Mouse (Mus musculus): ENCODE results near the gene Olfr20. TPM values are rescaled to one million over a fixed set of nuclear protein-coding genes. Genes with fewer than 3 reads are reported as not detected.
"Not testable (repeated sequence)": the region's sequence is repeated elsewhere in the genome, so short reads cannot be mapped to it uniquely, and the experiment has no call there.

Gene Olfr20
- not detected in 2 replicates for polyA plus RNA-seq (2015; fragmentation: Nextera tagmentation; extraction: Ambion mirVana)

DNA sequence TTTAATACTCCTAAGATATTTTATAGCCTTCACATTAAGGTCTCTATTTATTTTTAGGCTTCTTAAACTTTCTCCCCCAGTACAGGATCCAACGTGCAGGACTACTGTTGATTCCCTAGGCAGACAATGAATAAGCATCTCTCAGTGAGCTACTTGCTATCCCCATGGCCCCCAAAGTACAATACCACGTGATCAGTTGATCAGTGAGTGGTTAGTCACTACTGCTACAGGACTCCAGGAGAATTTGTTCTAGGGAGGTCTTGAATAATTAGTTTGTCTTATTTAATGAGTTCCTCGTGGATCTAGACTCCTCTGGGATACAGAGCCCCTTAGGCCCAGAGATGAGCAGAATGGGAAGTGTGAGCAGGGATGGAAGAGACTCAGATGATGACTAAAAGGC lies at the start of gene Olfr20:
TSS of gene Olfr20 (plus strand) at position 301 of the 400 bp plus-strand sequence.
- ATAC-seq (ENCODE audit: low read depth) (no peak), DNase-seq (no peak)
- Histone ChIP-seq H3K4me2 (no peak within 1 kb of the TSS), H3K27ac (no peak within 1 kb of the TSS), H3K4me3 (replicated peaks) (no peak within 1 kb of the TSS), H3K27me3 (no peaks in the 10 kb centered on the region), H3K9me3 (replicated peaks) (no peaks in the 10 kb centered on the region), H3K9ac (no peak within 1 kb of the TSS), H3K4me1 (replicated peaks) (no peaks in the 10 kb centered on the region), H3K36me3 (no peaks in the 10 kb centered on the region)
- 28% methylated on average over 3 of the region's 3 CpGs for WGBS (ENCODE audit: insufficient replicate concordance)

DNA sequence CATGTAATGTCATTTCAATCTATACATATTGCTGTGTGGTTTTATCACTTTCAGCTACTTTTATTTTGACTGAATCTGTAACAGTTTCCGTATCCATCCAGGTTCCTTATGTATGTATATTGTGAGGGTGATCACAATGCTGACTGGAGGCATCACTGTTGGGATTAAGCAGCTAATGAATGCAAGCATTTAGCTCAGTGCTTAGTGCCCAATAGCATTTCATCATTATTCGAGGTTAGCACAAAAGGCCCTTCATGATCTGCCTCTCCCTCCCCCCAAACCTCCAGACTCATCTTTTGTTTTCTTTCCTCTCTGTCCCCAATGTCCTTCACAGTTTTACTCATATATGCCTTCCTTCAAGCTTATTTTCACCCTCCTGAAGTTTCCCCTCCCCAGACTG lies 47.5 kb upstream of the Olfr20 start:
- no peak overlapping the region for H3K9ac ChIP-seq
- no peaks in the 10 kb centered on the region for H3K27me3 ChIP-seq
- H3K4me1 ChIP-seq (replicated peaks), result no peaks in the 10 kb centered on the region
- H3K27ac ChIP-seq, result no peak overlapping the region
- no peaks in the 10 kb centered on the region for H3K36me3 ChIP-seq
- no peak overlapping the region for H3K4me3 ChIP-seq (replicated peaks)
- DNase-seq, result no peak
- no peaks in the 10 kb centered on the region for H3K9me3 ChIP-seq (replicated peaks)
- no peak overlapping the region for H3K4me2 ChIP-seq
- 45% methylated on average over 2 of the region's 2 CpGs for WGBS (ENCODE audit: insufficient replicate concordance)
- no peak for ATAC-seq (ENCODE audit: low read depth)

DNA sequence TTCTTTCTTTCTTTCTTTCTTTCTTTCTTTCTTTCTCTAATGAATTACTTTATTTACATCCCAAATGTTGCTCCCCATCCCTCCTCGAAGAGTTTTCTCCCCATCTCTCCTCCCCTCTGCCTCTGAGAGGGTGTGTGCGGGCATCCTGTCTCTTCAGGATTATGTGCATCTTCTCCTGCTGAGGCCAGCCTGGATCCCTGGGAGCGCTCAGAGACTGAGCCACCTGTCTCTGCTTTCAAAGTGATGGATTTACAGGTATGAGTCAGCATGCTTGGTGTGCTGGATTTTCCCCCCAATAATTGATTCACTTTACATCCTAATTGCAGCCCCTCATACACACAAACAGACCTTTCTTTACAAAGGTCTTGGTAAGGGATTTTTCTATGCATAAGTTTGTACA lies 34.6 kb upstream of the Olfr20 start:
- 37% methylated on average over 3 of the region's 3 CpGs for WGBS (ENCODE audit: insufficient replicate concordance)
- DNase-seq (no peak), ATAC-seq (ENCODE audit: low read depth) (no peak)
- Histone ChIP-seq H3K27ac (no peak overlapping the region), H3K9me3 (replicated peaks) (no peaks in the 10 kb centered on the region), H3K36me3 (no peaks in the 10 kb centered on the region), H3K9ac (no peak overlapping the region), H3K27me3 (no peaks in the 10 kb centered on the region), H3K4me1 (replicated peaks) (no peaks in the 10 kb centered on the region), H3K4me2 (no peak overlapping the region), H3K4me3 (replicated peaks) (no peak overlapping the region)

- not testable (repeated sequence) for H3K4me2 ChIP-seq; H3K9me3 ChIP-seq (replicated peaks); ATAC-seq (ENCODE audit: low read depth); H3K9ac ChIP-seq; H3K4me1 ChIP-seq (replicated peaks); H3K27ac ChIP-seq; H3K27me3 ChIP-seq; H3K36me3 ChIP-seq; H3K4me3 ChIP-seq (replicated peaks); DNase-seq
- WGBS (ENCODE audit: insufficient replicate concordance), result 58% methylated on average over 2 of the region's 2 CpGs
Measured at GRCm38 (mm10) chr11:73318581-73318980, 32.0 kb upstream of the Olfr20 start.

DNA sequence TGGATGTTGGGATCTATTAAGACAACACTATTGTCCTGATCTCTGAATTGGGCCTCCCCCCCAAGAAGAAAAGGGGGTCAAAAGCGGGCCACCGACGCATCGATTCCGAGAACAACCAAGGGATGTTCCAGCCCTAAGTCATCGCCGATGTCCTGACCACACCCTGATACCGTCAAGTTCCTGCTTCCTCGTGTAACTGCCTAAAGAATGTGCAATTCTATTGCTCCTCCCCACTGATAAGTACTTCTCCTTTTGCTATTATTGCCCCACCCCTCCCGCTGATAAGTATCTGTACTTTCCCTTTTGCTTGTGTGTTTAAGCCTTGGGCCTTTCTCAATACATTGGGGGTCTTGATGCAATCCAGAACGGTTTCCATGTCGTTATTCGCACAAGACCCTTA lies 29.5 kb upstream of the Olfr20 start:
- H3K9me3 ChIP-seq (replicated peaks); ATAC-seq (ENCODE audit: low read depth): not testable (repeated sequence)

DNA sequence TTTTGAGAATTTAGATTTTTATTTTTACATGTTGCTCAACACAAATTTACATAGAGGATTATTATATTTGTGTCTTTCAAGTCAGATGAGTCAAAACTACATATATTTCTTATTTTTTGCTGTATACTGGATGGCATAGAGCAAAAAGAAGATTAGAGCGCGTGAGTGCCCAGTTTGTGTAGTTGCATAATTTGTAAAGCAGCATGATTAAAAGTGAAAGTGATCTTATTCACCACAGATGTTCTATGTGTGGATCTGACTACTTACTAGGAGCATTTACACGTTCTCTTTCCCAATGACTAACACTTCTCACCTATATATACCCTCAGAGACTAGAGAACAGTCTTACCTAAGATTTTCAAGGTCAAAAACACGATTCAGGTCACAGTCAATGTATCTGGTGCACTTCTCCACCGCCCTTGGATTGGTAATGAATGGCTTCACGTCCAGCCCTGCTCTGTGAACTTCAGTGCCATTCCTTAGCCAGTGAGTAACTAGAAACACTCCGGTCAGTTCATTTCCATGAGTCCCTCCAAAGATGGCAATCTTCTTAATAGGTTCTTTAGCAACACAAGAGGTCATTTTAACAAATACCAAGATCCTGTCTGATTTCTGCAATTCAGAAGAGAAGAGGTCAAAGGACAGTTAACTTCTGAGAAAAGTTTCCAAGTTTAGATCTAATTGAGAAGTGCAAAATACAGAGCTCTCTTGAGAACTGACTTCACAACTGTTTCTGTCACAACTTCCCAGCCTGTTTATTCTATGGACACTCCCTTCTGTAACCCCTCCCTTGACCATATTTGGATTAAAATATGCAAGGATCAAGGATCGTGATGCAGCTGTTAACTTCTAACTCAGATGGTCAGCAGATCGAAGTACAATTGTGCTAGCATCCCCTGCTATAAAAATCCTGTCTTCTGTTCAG lies 26.4 kb upstream of the Olfr20 start:
- DNase-seq (no peak), ATAC-seq (ENCODE audit: low read depth) (no peak)
- Histone ChIP-seq H3K36me3 (no peaks in the 10 kb centered on the region), H3K27ac (no peak overlapping the region), H3K9ac (no peak overlapping the region), H3K27me3 (no peaks in the 10 kb centered on the region), H3K4me1 (replicated peaks) (no peaks in the 10 kb centered on the region), H3K9me3 (replicated peaks) (no peaks in the 10 kb centered on the region), H3K4me2 (no peak overlapping the region), H3K4me3 (replicated peaks) (no peak overlapping the region)
- 51% methylated on average over 9 of the region's 9 CpGs for WGBS (ENCODE audit: insufficient replicate concordance)

More for the DNA sequence above, 29.5 kb upstream of the Olfr20 start:
- not testable (repeated sequence) for H3K4me1 ChIP-seq (replicated peaks); H3K4me3 ChIP-seq (replicated peaks); H3K36me3 ChIP-seq; H3K27ac ChIP-seq; DNase-seq; H3K27me3 ChIP-seq; H3K4me2 ChIP-seq; H3K9ac ChIP-seq
- 75% methylated on average over 13 of the region's 13 CpGs for WGBS (ENCODE audit: insufficient replicate concordance)

DNA sequence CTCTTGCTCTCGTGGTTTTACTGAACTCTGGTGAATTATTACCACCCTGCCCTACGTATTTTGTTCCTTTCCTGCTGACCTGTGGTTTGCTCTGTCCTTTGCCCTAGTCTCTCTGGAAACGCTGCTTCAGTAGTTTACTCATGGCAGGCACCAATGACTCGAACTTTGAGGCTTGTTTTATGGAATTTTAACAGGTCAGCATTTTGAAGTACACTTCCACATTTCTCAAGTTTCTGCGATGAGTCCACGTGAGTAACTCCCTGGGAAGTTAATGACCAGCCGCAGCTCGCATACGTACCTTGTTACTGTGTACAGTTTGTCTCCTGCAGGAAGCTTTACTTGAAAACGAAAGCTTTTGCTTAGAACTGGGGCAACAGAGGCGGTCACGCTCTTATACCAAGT lies 24.1 kb upstream of the Olfr20 start:
- no peak for DNase-seq
- H3K27ac ChIP-seq, result peak overlapping the region; percentile 63
- H3K9me3 ChIP-seq (replicated peaks), result no peaks in the 10 kb centered on the region
- peak; percentile 83 for ATAC-seq (ENCODE audit: low read depth)
- 0 out of 2 replicates have a peak overlapping the region, but pooled peaks have one; percentile 17 for H3K4me2 ChIP-seq
- H3K4me1 ChIP-seq (replicated peaks), result no peaks in the 10 kb centered on the region
- WGBS (ENCODE audit: insufficient replicate concordance), result 27% methylated on average over 12 of the region's 12 CpGs
- no peaks in the 10 kb centered on the region for H3K36me3 ChIP-seq
- no peaks in the 10 kb centered on the region for H3K27me3 ChIP-seq
- peak overlapping the region; percentile 12; the same call in 1 of the 2 replicates for H3K4me3 ChIP-seq (replicated peaks)
- no peak overlapping the region for H3K9ac ChIP-seq

GRCm38 (mm10) chr11:73327361-73327760 lies 23.2 kb upstream of the Olfr20 start:
- no peaks in the 10 kb centered on the region for H3K36me3 ChIP-seq
- no peaks in the 10 kb centered on the region for H3K27me3 ChIP-seq
- 67% methylated on average over 4 of the region's 4 CpGs for WGBS (ENCODE audit: insufficient replicate concordance)
- H3K4me3 ChIP-seq (replicated peaks), result no peak overlapping the region
- no peak overlapping the region for H3K27ac ChIP-seq
- DNase-seq (no peak), ATAC-seq (ENCODE audit: low read depth) (no peak)
- no peaks in the 10 kb centered on the region for H3K4me1 ChIP-seq (replicated peaks)
- no peak overlapping the region for H3K9ac ChIP-seq
- H3K4me2 ChIP-seq, result no peak overlapping the region
- no peaks in the 10 kb centered on the region for H3K9me3 ChIP-seq (replicated peaks)

- H3K27me3 ChIP-seq, result no peaks in the 10 kb centered on the region
- WGBS (ENCODE audit: insufficient replicate concordance), result 69% methylated on average over 27 of the region's 27 CpGs
- H3K9ac ChIP-seq, result no peak within 1 kb of the TSS
- no peaks in the 10 kb centered on the region for H3K4me1 ChIP-seq (replicated peaks)
- H3K36me3 ChIP-seq, result no peaks in the 10 kb centered on the region
- H3K4me3 ChIP-seq (replicated peaks), result no peak within 1 kb of the TSS
- H3K27ac ChIP-seq, result no peak within 1 kb of the TSS
- no peak for DNase-seq
- no peak within 1 kb of the TSS for H3K4me2 ChIP-seq
- no peaks in the 10 kb centered on the region for H3K9me3 ChIP-seq (replicated peaks)
- no peak for ATAC-seq (ENCODE audit: low read depth)
Measured at GRCm38 (mm10) chr11:73329442-73329841, 21.1 kb upstream of the Olfr20 start, which contains the start of the genes Aspa, Gm49340 and Spata22. Aspa (minus strand) TSS chr11:73329596. Gm49340 (plus strand) TSS chr11:73329741. Spata22 (plus strand) TSS chr11:73329741.

DNA sequence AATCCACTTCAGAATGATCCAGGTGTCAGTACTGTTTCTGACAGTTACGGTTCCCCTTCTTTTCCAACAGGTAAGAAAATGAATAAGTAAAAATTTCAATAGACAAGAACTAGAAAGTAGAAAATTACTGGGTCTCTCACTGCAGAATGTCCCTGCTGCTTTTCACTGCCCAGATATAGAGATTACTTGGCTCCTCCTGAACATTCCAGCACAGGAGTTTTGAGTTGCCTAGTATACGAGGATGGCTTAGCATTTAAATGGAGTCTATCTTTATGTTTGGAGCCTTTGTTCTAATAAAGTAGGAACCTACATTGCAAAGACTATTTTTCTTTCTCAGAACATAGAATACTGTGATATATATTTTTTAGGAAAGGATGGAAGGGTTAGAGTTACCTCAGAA lies 17.2 kb upstream of the Olfr20 start:
- no peak for DNase-seq
- Histone ChIP-seq H3K9ac (no peak overlapping the region), H3K9me3 (replicated peaks) (no peaks in the 10 kb centered on the region), H3K4me1 (replicated peaks) (no peaks in the 10 kb centered on the region), H3K4me3 (replicated peaks) (no peak overlapping the region), H3K27me3 (no peaks in the 10 kb centered on the region), H3K4me2 (no peak overlapping the region), H3K36me3 (no peaks in the 10 kb centered on the region), H3K27ac (no peak overlapping the region)
- WGBS (ENCODE audit: insufficient replicate concordance), result 61% methylated on average over 2 of the region's 2 CpGs
- no peak for ATAC-seq (ENCODE audit: low read depth)

DNA sequence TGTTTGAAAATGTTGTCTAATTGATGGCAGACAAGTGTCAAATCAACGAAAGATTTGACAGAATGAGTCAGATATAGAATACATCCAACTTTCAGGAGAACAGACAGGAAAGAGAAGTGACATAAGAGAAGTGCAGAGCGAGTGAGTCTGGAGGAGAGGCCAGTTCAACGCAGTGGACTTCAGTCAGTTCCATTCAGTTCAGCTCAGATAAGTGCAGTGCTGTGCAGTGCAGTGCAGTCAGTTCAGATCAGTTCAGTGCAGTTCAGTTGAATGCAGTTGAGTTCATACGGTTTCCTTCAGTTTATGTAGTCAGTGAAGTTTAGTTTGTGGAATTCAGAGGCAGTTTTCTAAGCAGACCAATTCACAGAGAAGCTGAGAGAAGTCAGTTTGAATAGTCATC lies 13.7 kb upstream of the Olfr20 start:
- H3K4me2 ChIP-seq, result no peak overlapping the region
- no peak overlapping the region for H3K4me3 ChIP-seq (replicated peaks)
- DNase-seq (no peak), ATAC-seq (ENCODE audit: low read depth) (no peak)
- no peaks in the 10 kb centered on the region for H3K9me3 ChIP-seq (replicated peaks)
- 55% methylated on average over 4 of the region's 4 CpGs for WGBS (ENCODE audit: insufficient replicate concordance)
- no peak overlapping the region for H3K27ac ChIP-seq
- no peak overlapping the region for H3K9ac ChIP-seq
- H3K27me3 ChIP-seq, result no peaks in the 10 kb centered on the region
- H3K4me1 ChIP-seq (replicated peaks), result no peaks in the 10 kb centered on the region
- no peaks in the 10 kb centered on the region for H3K36me3 ChIP-seq

- DNase-seq (no peak), ATAC-seq (ENCODE audit: low read depth) (no peak)
- H3K9ac ChIP-seq, result no peak within 1 kb of the TSS
- H3K4me3 ChIP-seq (replicated peaks), result no peak within 1 kb of the TSS
- H3K4me1 ChIP-seq (replicated peaks), result no peaks in the 10 kb centered on the region
- H3K9me3 ChIP-seq (replicated peaks), result 0 out of 2 replicates have a peak, but pooled peaks cover 4% of the 10 kb centered on the region
- H3K27me3 ChIP-seq, result no peaks in the 10 kb centered on the region
- H3K4me2 ChIP-seq, result no peak within 1 kb of the TSS
- H3K36me3 ChIP-seq, result no peaks in the 10 kb centered on the region
- H3K27ac ChIP-seq, result no peak within 1 kb of the TSS
- WGBS (ENCODE audit: insufficient replicate concordance), result 72% methylated on average over 2 of the region's 2 CpGs
Measured at GRCm38 (mm10) chr11:73370946-73371345, 20.4 kb downstream of the Olfr20 start, which contains the start of gene Olfr376. Olfr376 (plus strand) TSS chr11:73371246.

Measured in liver, embryonic 13.5 days (tissue).